Mouse (Mus musculus): ENCODE measurements around the gene Fam32a. TPM values are rescaled to one million over a fixed set of nuclear protein-coding genes. Genes with fewer than 3 reads are reported as not detected.

The Fam32a gene
- polyA plus RNA-seq, 1 experiment from 2014 or later = 73.1 TPM

- Histone ChIP-seq H3K36me3 (ENCODE audit: control insufficient read depth, insufficient read depth, low read length) (no peaks in the 10 kb centered on the region), H3K4me1 (ENCODE audit: control insufficient read depth, insufficient read depth, low read length) (no peaks in the 10 kb centered on the region), H3K27ac (ENCODE audit: low read depth, low read length) (no peak overlapping the region), H3K27me3 (ENCODE audit: control insufficient read depth, insufficient read depth, low read length) (no peaks in the 10 kb centered on the region), H3K4me3 (ENCODE audit: low read depth, low read length) (no peak overlapping the region), H3K9ac (ENCODE audit: low read length) (no peak overlapping the region), H3K4me2 (no peak overlapping the region), H3K9me3 (ENCODE audit: control insufficient read depth, low read length) (peaks cover 5% of the 10 kb centered on the region)
- 76% methylated on average over 1 of the region's 1 CpGs for WGBS
- DNase-seq (ENCODE audit: low spot score, missing footprints) = no peak
- no peak for ATAC-seq (ENCODE audit: low FRiP score)
Measured at GRCm38 (mm10) chr8:72208582-72208981, 10.9 kb upstream of the Fam32a start.

- H3K4me3 ChIP-seq (ENCODE audit: low read depth, low read length) = no peak overlapping the region
- no peaks in the 10 kb centered on the region for H3K27me3 ChIP-seq (ENCODE audit: control insufficient read depth, insufficient read depth, low read length)
- H3K4me2 ChIP-seq = no peak overlapping the region
- no peak overlapping the region for H3K27ac ChIP-seq (ENCODE audit: low read depth, low read length)
- ATAC-seq (ENCODE audit: low FRiP score) = no peak
- H3K4me1 ChIP-seq (ENCODE audit: control insufficient read depth, insufficient read depth, low read length) = no peaks in the 10 kb centered on the region
- H3K9me3 ChIP-seq (ENCODE audit: control insufficient read depth, low read length) = no peaks in the 10 kb centered on the region
- WGBS = 78% methylated on average over 4 of the region's 4 CpGs
- DNase-seq (ENCODE audit: low spot score, missing footprints) = no peak
- H3K9ac ChIP-seq (ENCODE audit: low read length) = no peak overlapping the region
- H3K36me3 ChIP-seq (ENCODE audit: control insufficient read depth, insufficient read depth, low read length) = no peaks in the 10 kb centered on the region
Measured at GRCm38 (mm10) chr8:72210222-72210621, 9.3 kb upstream of the Fam32a start.

GRCm38 (mm10) chr8:72210710-72211109, 8.8 kb upstream of the Fam32a start:
- Histone ChIP-seq H3K4me3 (ENCODE audit: low read depth, low read length) (no peak overlapping the region), H3K27me3 (ENCODE audit: control insufficient read depth, insufficient read depth, low read length) (no peaks in the 10 kb centered on the region), H3K4me2 (no peak overlapping the region), H3K36me3 (ENCODE audit: control insufficient read depth, insufficient read depth, low read length) (no peaks in the 10 kb centered on the region), H3K9me3 (ENCODE audit: control insufficient read depth, low read length) (no peaks in the 10 kb centered on the region), H3K27ac (ENCODE audit: low read depth, low read length) (no peak overlapping the region), H3K4me1 (ENCODE audit: control insufficient read depth, insufficient read depth, low read length) (no peaks in the 10 kb centered on the region), H3K9ac (ENCODE audit: low read length) (no peak overlapping the region)
- DNase-seq (ENCODE audit: low spot score, missing footprints) = no peak
- WGBS = 73% methylated on average over 2 of the region's 2 CpGs
- ATAC-seq (ENCODE audit: low FRiP score) = no peak

- Histone ChIP-seq H3K4me1 (ENCODE audit: control insufficient read depth, insufficient read depth, low read length) (no peaks in the 10 kb centered on the region), H3K27ac (ENCODE audit: low read depth, low read length) (no peak overlapping the region), H3K36me3 (ENCODE audit: control insufficient read depth, insufficient read depth, low read length) (no peaks in the 10 kb centered on the region), H3K9ac (ENCODE audit: low read length) (no peak overlapping the region), H3K4me3 (ENCODE audit: low read depth, low read length) (no peak overlapping the region), H3K27me3 (ENCODE audit: control insufficient read depth, insufficient read depth, low read length) (no peaks in the 10 kb centered on the region), H3K9me3 (ENCODE audit: control insufficient read depth, low read length) (no peaks in the 10 kb centered on the region), H3K4me2 (no peak overlapping the region)
- DNase-seq (ENCODE audit: low spot score, missing footprints) = no peak
- WGBS = 88% methylated on average over 1 of the region's 1 CpGs
- ATAC-seq (ENCODE audit: low FRiP score) = no peak
Measured at GRCm38 (mm10) chr8:72211846-72212245, 7.7 kb upstream of the Fam32a start.

- no peak for ATAC-seq (ENCODE audit: low FRiP score)
- Histone ChIP-seq H3K9me3 (ENCODE audit: control insufficient read depth, low read length) (no peaks in the 10 kb centered on the region), H3K4me1 (ENCODE audit: control insufficient read depth, insufficient read depth, low read length) (no peaks in the 10 kb centered on the region), H3K4me3 (ENCODE audit: low read depth, low read length) (no peak within 1 kb of the TSS), H3K4me2 (no peak within 1 kb of the TSS), H3K36me3 (ENCODE audit: control insufficient read depth, insufficient read depth, low read length) (no peaks in the 10 kb centered on the region), H3K27me3 (ENCODE audit: control insufficient read depth, insufficient read depth, low read length) (no peaks in the 10 kb centered on the region), H3K27ac (ENCODE audit: low read depth, low read length) (no peak within 1 kb of the TSS), H3K9ac (ENCODE audit: low read length) (no peak within 1 kb of the TSS)
- DNase-seq (ENCODE audit: low spot score, missing footprints) = no peak
- 72% methylated on average over 4 of the region's 4 CpGs for WGBS
Measured at GRCm38 (mm10) chr8:72212751-72213150, 6.8 kb upstream of the Fam32a start, which contains the start of gene Cib3. Gene Cib3 (minus strand): TSS chr8:72212837.

- no peak for ATAC-seq (ENCODE audit: low FRiP score)
- Histone ChIP-seq H3K4me3 (ENCODE audit: low read depth, low read length) (no peak within 1 kb of the TSS), H3K9ac (ENCODE audit: low read length) (no peak within 1 kb of the TSS), H3K27me3 (ENCODE audit: control insufficient read depth, insufficient read depth, low read length) (no peaks in the 10 kb centered on the region), H3K9me3 (ENCODE audit: control insufficient read depth, low read length) (no peaks in the 10 kb centered on the region), H3K4me2 (no peak within 1 kb of the TSS), H3K36me3 (ENCODE audit: control insufficient read depth, insufficient read depth, low read length) (no peaks in the 10 kb centered on the region), H3K27ac (ENCODE audit: low read depth, low read length) (no peak within 1 kb of the TSS), H3K4me1 (ENCODE audit: control insufficient read depth, insufficient read depth, low read length) (no peaks in the 10 kb centered on the region)
- DNase-seq (ENCODE audit: low spot score, missing footprints) = no peak
- WGBS = 76% methylated on average over 4 of the region's 4 CpGs
Measured at GRCm38 (mm10) chr8:72213536-72213935, 6.0 kb upstream of the Fam32a start, which contains the start of gene Gm11034. Gene Gm11034 (minus strand): TSS chr8:72213636.

GRCm38 (mm10) chr8:72215060-72215459, 4.5 kb upstream of the Fam32a start:
- no peak overlapping the region for H3K4me2 ChIP-seq
- WGBS = 38% methylated on average over 2 of the region's 2 CpGs
- H3K27me3 ChIP-seq (ENCODE audit: control insufficient read depth, insufficient read depth, low read length) = no peaks in the 10 kb centered on the region
- H3K27ac ChIP-seq (ENCODE audit: low read depth, low read length) = no peak overlapping the region
- no peaks in the 10 kb centered on the region for H3K4me1 ChIP-seq (ENCODE audit: control insufficient read depth, insufficient read depth, low read length)
- H3K4me3 ChIP-seq (ENCODE audit: low read depth, low read length) = no peak overlapping the region
- H3K36me3 ChIP-seq (ENCODE audit: control insufficient read depth, insufficient read depth, low read length) = no peaks in the 10 kb centered on the region
- H3K9ac ChIP-seq (ENCODE audit: low read length) = no peak overlapping the region
- no peaks in the 10 kb centered on the region for H3K9me3 ChIP-seq (ENCODE audit: control insufficient read depth, low read length)
- DNase-seq (ENCODE audit: low spot score, missing footprints) = no peak
- ATAC-seq (ENCODE audit: low FRiP score) = no peak

GRCm38 (mm10) chr8:72215871-72216270, 3.7 kb upstream of the Fam32a start:
- no peak for DNase-seq (ENCODE audit: low spot score, missing footprints)
- 43% methylated on average over 1 of the region's 1 CpGs for WGBS
- H3K9ac ChIP-seq (ENCODE audit: low read length) = no peak overlapping the region
- no peaks in the 10 kb centered on the region for H3K27me3 ChIP-seq (ENCODE audit: control insufficient read depth, insufficient read depth, low read length)
- H3K4me3 ChIP-seq (ENCODE audit: low read depth, low read length) = no peak overlapping the region
- no peaks in the 10 kb centered on the region for H3K9me3 ChIP-seq (ENCODE audit: control insufficient read depth, low read length)
- H3K4me1 ChIP-seq (ENCODE audit: control insufficient read depth, insufficient read depth, low read length) = peaks cover 5% of the 10 kb centered on the region
- H3K36me3 ChIP-seq (ENCODE audit: control insufficient read depth, insufficient read depth, low read length) = no peaks in the 10 kb centered on the region
- H3K27ac ChIP-seq (ENCODE audit: low read depth, low read length) = no peak overlapping the region
- H3K4me2 ChIP-seq = no peak overlapping the region
- ATAC-seq (ENCODE audit: low FRiP score) = no peak

- Histone ChIP-seq H3K27me3 (ENCODE audit: control insufficient read depth, insufficient read depth, low read length) (no peaks in the 10 kb centered on the region), H3K36me3 (ENCODE audit: control insufficient read depth, insufficient read depth, low read length) (peaks cover 12% of the 10 kb centered on the region; the same call in 1 of the 2 replicates), H3K4me3 (ENCODE audit: low read depth, low read length) (peak overlapping the region; percentile 87), H3K27ac (ENCODE audit: low read depth, low read length) (no peak overlapping the region), H3K4me1 (ENCODE audit: control insufficient read depth, insufficient read depth, low read length) (peaks cover 5% of the 10 kb centered on the region), H3K9ac (ENCODE audit: low read length) (no peak overlapping the region), H3K4me2 (peak overlapping the region; percentile 89), H3K9me3 (ENCODE audit: control insufficient read depth, low read length) (no peaks in the 10 kb centered on the region)
- WGBS = 83% methylated on average over 9 of the region's 10 CpGs
- no peak for DNase-seq (ENCODE audit: low spot score, missing footprints)
- peak; percentile 31 for ATAC-seq (ENCODE audit: low FRiP score)
Measured at GRCm38 (mm10) chr8:72218781-72219540, 569 bp upstream of the Fam32a start.
